Mouse (Mus musculus): ENCODE results near the gene Vipr2.

DNA sequence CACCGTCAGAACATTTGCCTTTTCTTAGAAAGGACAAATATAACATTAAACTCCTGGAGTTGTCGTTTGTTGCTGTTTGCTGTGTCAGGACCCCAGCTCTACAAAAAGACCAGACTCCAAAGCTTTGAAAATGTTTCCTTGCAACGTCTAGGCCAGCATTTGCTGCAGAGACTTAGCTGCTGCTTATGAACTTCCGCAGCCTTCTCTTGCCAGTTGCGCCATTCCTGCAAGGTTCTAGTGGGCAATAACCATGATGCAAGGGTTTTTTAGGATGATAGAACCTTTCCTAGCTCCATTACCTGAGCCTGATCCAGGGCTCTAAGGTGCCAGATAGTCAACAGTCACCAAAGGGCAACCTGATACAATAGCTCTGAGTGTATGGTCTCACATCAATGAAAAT lies 38.9 kb downstream of the Vipr2 start:
- no peak for TF ChIP-seq GATA1 (IDR thresholded peaks at IDR 0.05; ENCODE audit: borderline replicate concordance, low read length)
- TF ChIP-seq FLI1 (IDR thresholded peaks at IDR 0.05; ENCODE audit: low read length): no peak

Data from megakaryocyte, embryonic 14.5 days (primary cell).